Mouse (Mus musculus) intestine, postnatal 0 days (tissue): ENCODE data around the gene Fancc. TPM values are rescaled to one million over a fixed set of nuclear protein-coding genes. Genes with fewer than 3 reads are reported as not detected.

Experiments used
- ATAC-seq: fragments of 200-750 bp; cut with Nextera tagmentation; 2 replicates; pipeline ENCODE4 v1.8.0; 2017; ENCODE audit warnings: mild to moderate bottlenecking, moderate TSS enrichment, moderate library complexity
- H3K27ac ChIP-seq: fragments of 300-500 bp; sonication (generic); 2 replicates; pipeline ENCODE4 v1.5.1; 2014; ENCODE audit warnings: mild to moderate bottlenecking, low read depth, low read length, moderate library complexity
- H3K27me3 ChIP-seq: fragments of 300-500 bp; sonication (generic); replicated peaks from 2 replicates; pipeline ENCODE4 v1.6.1; 2014; ENCODE audit warnings: low read length, mixed read lengths; ENCODE audit not compliant: control insufficient read depth, insufficient read depth
- H3K36me3 ChIP-seq: fragments of 300-500 bp; sonication (generic); 2 replicates; pipeline ENCODE4 v1.6.1; 2014; ENCODE audit warnings: mild to moderate bottlenecking, moderate library complexity; ENCODE audit not compliant: control insufficient read depth, insufficient read depth
- H3K4me1 ChIP-seq: fragments of 300-500 bp; sonication (generic); replicated peaks from 2 replicates; pipeline ENCODE4 v1.6.1; 2014; ENCODE audit warnings: antibody characterized with exemption, low read length, mixed read lengths; ENCODE audit not compliant: control insufficient read depth, insufficient read depth
- H3K4me2 ChIP-seq: fragments of 300-500 bp; sonication (generic); replicated peaks from 2 replicates; pipeline ENCODE4 v1.6.1; 2014; ENCODE audit warnings: low read depth, mild to moderate bottlenecking, moderate library complexity
- H3K4me3 ChIP-seq: fragments of 300-500 bp; sonication (generic); 2 replicates; pipeline ENCODE4 v1.5.1; 2014; ENCODE audit warnings: low read depth, low read length
- H3K9ac ChIP-seq: fragments of 300-500 bp; sonication (generic); 2 replicates; pipeline ENCODE4 v1.6.1; 2014; ENCODE audit warnings: mild to moderate bottlenecking, low read depth, low read length
- H3K9me3 ChIP-seq: fragments of 300-500 bp; sonication (generic); 2 replicates; pipeline ENCODE4 v1.6.1; 2016; ENCODE audit warnings: mixed run types; ENCODE audit not compliant: control insufficient read depth
- CTCF ChIP-seq: sonication (generic); IDR thresholded peaks from 2 replicates; pipeline ENCODE4 v1.5.1; 2016; ENCODE audit warnings: low read depth, mild to moderate bottlenecking, control low read depth, antibody characterized with exemption, moderate library complexity
- WGBS: fragments of 180-500 bp; shearing (Covaris S2); extraction: QIAGEN DNeasy Blood & Tissue Kit; methylation state at CpG from one replicate; pipeline ENCODE4 v1.1.7; 2014; 5-methylcytosine and 5-hydroxymethylcytosine counted together
- polyA plus RNA-seq: library from polyadenylated mRNA; unstranded; fragments of >200 nt; fragmentation: Nextera tagmentation; extraction: Ambion mirVana; gene quantifications from 2 replicates; pipeline ENCODE4 v1.2.1, GENCODE M21; 2015

The Fancc gene
- polyA plus RNA-seq, 1 experiment from 2014 or later = 5.1 TPM

DNA sequence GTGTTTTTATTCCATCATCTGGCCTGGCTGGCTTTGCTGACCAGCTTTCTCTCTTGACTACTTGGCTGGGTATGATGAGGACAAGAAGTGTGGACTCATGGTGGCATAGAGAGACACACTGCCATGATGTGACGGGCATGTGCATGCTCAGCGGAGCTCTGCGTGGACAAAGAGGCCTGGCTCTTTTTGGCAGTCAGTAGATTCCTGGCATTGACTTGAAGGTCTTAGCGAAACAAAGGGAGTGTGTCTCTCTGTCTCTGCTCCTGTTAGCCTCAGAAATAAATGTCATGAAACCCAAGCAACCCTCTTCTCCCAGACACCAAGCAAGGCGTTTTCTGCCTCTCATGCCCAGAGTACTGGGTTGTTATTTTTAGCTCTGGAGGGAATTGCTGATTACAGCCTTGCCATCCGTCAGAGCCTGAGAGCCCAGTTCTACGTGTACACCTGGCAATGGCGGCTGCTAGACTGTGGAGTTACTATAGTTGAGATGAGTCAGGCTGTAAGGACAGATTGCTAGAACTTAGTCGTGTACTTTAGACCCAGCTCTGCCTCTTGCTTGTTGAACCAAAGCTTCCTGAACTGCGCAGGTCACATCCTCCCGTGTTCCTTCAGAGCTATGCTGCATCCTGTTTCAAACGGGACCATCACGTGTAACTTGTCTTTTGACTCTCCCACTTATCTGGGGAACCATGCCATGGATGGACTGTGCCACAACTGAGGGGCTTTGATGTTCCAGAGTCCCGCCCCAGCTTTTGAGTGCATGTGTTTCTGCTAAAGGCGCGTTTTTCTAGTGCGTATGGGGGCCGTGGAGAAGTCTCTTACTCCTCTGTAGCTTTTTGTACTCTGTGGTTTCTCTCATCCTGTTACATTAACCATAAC lies 236.1 kb downstream of the Fancc start:
- ATAC-seq = peak; percentile 92
- 46% methylated on average over 18 of the region's 18 CpGs for WGBS
- Histone ChIP-seq H3K4me2 (peak overlapping the region; percentile 35; the same call in 1 of the 2 replicates), H3K4me1 (peaks cover 17% of the 10 kb centered on the region), H3K27me3 (no peaks in the 10 kb centered on the region), H3K36me3 (peaks cover 11% of the 10 kb centered on the region; the same call in 1 of the 2 replicates), H3K27ac (peak overlapping the region; percentile 87), H3K4me3 (no peak overlapping the region), H3K9me3 (no peaks in the 10 kb centered on the region), H3K9ac (no peak overlapping the region)
- no peak for TF ChIP-seq CTCF

DNA sequence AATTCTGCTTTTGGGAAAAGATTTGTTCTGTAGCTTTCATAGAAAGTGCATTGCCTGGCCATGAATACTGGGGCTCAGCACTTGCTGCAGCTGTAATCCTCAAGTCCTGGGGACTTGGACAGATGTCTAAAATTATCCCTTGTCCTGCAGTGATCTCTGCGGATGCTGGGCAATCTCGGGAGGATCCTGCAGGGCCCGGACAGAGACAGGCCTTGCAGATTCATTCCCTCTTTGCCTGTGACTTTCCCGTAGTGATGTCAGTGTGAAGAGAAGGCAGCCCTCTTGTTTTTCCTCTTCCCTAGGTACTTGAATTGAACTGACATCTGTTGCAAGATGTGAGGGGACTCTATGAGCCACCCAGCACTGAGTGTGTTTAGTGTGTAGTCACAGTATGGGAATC lies 236.9 kb downstream of the Fancc start:
- Histone ChIP-seq H3K9ac (no peak overlapping the region), H3K4me3 (no peak overlapping the region), H3K27me3 (no peaks in the 10 kb centered on the region), H3K4me1 (peaks cover 17% of the 10 kb centered on the region), H3K4me2 (no peak overlapping the region), H3K36me3 (peaks cover 11% of the 10 kb centered on the region; the same call in 1 of the 2 replicates), H3K27ac (peak overlapping the region; percentile 87; the same call in 1 of the 2 replicates), H3K9me3 (no peaks in the 10 kb centered on the region)
- ATAC-seq = no peak
- TF ChIP-seq CTCF = no peak
- 53% methylated on average over 4 of the region's 4 CpGs for WGBS

DNA sequence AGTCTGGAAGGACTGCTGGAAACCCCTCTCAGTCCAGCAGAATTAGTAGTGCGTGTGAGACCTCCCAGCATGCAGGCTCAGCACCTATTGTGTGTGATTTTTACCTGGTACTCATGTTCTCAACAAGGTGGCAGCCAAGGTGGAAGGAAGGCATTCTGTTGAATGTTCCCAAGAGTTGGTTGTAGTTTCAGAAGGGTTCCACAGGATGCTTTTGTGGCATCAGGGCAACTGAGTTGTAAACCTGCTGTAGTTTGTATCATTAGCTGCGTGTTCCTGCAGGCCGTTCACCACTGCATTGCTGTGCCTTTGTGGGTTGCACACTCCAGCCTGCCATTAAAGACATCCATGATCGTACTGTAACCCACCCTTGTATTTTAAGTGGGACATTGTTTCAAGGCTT lies 238.4 kb downstream of the Fancc start:
- peaks cover 17% of the 10 kb centered on the region for H3K36me3 ChIP-seq
- H3K27me3 ChIP-seq = no peaks in the 10 kb centered on the region
- no peaks in the 10 kb centered on the region for H3K9me3 ChIP-seq
- no peak overlapping the region for H3K27ac ChIP-seq
- no peak for TF ChIP-seq CTCF
- 89% methylated on average over 4 of the region's 4 CpGs for WGBS
- H3K9ac ChIP-seq = no peak overlapping the region
- H3K4me1 ChIP-seq = peaks cover 17% of the 10 kb centered on the region
- H3K4me3 ChIP-seq = no peak overlapping the region
- no peak for ATAC-seq
- H3K4me2 ChIP-seq = no peak overlapping the region

DNA sequence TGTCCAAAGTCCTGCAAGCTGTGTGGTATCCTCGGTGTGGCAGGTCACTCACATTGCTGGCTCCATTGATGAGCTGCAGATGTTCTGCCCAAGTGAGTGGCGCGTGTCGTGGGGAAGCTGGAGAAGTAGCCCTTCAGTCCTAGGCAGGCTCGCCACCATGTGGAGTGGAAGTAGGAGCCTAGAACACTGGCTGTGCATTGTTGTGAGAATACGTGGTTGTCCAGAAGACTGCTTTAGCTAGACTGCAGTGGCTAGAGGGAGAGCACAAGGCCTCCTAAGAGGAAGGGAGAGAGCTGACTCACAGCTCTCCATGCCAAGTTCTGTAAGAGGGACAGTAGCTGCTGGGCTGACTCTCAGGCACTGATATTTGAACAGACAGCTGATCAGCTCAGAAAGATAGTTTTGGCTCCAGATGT lies 238.9 kb downstream of the Fancc start:
- Histone ChIP-seq H3K9ac (no peak overlapping the region), H3K4me3 (no peak overlapping the region), H3K27me3 (no peaks in the 10 kb centered on the region), H3K4me1 (peaks cover 17% of the 10 kb centered on the region), H3K36me3 (peaks cover 19% of the 10 kb centered on the region), H3K4me2 (no peak overlapping the region), H3K27ac (no peak overlapping the region), H3K9me3 (no peaks in the 10 kb centered on the region)
- 64% methylated on average over 6 of the region's 6 CpGs for WGBS
- no peak for ATAC-seq
- TF ChIP-seq CTCF = 0 out of 2 replicates have a peak, but pooled peaks have one; percentile 11

DNA sequence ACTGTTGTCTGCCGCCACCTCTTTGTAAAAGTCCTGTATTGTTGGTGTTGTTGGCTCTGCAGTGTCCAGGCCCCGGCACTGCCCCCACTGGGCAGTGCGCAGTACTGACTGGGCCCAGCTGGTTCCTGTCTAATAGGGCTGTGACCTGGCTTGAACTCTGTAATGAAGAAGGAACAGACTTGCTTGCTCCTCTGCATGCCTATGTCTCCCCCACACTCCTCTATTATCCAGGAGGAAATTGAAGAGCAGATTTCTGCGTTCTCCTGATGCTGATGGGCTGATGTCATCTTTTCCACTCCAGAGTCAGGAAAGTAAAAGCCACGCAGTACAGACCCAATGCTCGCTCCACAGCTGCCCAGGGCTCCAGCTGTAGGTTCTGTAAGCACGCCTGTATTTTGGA lies 240.3 kb downstream of the Fancc start:
- Histone ChIP-seq H3K4me3 (no peak overlapping the region), H3K27me3 (no peaks in the 10 kb centered on the region), H3K27ac (no peak overlapping the region), H3K9me3 (no peaks in the 10 kb centered on the region), H3K36me3 (peaks cover 13% of the 10 kb centered on the region), H3K4me2 (no peak overlapping the region), H3K9ac (no peak overlapping the region), H3K4me1 (peaks cover 13% of the 10 kb centered on the region)
- WGBS = 51% methylated on average over 7 of the region's 7 CpGs
- peak; percentile 62 for ATAC-seq
- TF ChIP-seq CTCF = peak; percentile 69

DNA sequence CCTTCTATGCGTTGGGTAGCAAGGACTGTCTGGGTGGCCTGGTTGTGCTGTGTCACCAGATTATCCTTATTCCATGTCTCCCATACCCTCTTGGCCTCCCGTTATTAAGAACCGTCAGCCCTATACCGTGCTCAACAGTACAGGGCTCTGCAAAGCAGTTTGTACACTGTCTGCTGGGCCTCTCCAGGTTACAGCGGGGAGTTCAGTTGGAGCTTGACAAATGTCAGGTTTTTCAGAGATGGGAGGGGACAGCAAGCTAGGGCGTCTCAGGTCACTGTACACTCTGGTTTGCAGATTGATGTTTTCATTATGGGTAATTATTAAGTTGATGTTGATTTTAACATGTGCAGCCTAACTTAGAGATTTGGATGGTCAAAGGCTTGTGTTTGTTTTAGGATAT lies 240.9 kb downstream of the Fancc start:
- H3K9ac ChIP-seq = no peak overlapping the region
- H3K27me3 ChIP-seq = no peaks in the 10 kb centered on the region
- H3K4me3 ChIP-seq = no peak overlapping the region
- peaks cover 12% of the 10 kb centered on the region for H3K36me3 ChIP-seq
- peaks cover 13% of the 10 kb centered on the region for H3K4me1 ChIP-seq
- H3K27ac ChIP-seq = peak overlapping the region; percentile 35; the same call in 1 of the 2 replicates
- no peak for TF ChIP-seq CTCF
- 51% methylated on average over 6 of the region's 6 CpGs for WGBS
- H3K4me2 ChIP-seq = no peak overlapping the region
- no peaks in the 10 kb centered on the region for H3K9me3 ChIP-seq
- ATAC-seq = no peak
